In the genomic region with DNA sequence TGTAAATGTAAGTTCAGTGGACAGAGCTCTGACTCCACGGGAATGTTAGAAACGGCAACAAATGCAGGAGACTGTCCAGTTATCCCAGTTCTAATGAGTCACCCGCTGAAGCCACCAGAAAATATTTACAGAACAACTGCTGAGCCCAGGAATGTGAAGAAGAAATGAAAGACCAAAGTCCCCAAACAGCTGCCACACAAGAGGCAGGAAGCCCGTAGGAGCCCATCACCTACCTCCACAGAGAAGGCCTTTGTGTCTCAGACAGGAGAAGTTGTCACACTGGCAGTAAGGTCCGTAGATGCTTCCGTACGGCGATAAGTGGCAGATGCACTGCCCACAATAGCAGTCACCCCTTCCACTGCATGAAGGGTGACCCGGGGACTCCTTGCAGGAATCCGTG, we compare ENCODE assay signal across 23 mouse cellular contexts.
A peak's percentile ranks its signal among the peaks of the same experiment; 100 is the strongest.
DNase-seq lines count a peak whose midpoint lies in the region; ATAC-seq and TF ChIP-seq lines count a peak whose summit lies in the region.
"Had no signal": no experiment of that assay in that cellular context is flagged by ENCODE, and none has a peak within 500 bp of the region (broad histone marks: within the 10 kb centered on the region; RNA-seq: fewer than 3 reads in every experiment).

No protein-coding gene starts in this region.

- H3K27me3 ChIP-seq in megakaryocyte, embryonic 14.5 days (replicated peaks) = no peaks in the 10 kb centered on the region
- H3K27me3 ChIP-seq in C2C12 (ENCODE audit: control insufficient read depth, insufficient read depth, insufficient read length) (no peaks in the 10 kb centered on the region), myocyte (ENCODE audit: control insufficient read depth, insufficient read depth, insufficient read length) (no peaks in the 10 kb centered on the region)
- H3K27me3 ChIP-seq in kidney, adult 2 months (replicated peaks; ENCODE audit: control insufficient read depth, insufficient read depth, low read length) = no peaks in the 10 kb centered on the region
- H3K27me3 ChIP-seq: heart, embryonic 12.5 days; heart, embryonic 15.5 days; hindbrain, embryonic 12.5 days; hindbrain, embryonic 15.5 days had no signal

- H3K27ac ChIP-seq in kidney, adult 2 months (ENCODE audit: insufficient read depth, low read depth, low read length) = no peak overlapping the region
- H3K27ac ChIP-seq: forebrain, embryonic 10.5 days; forebrain, embryonic 13.5 days; heart, embryonic 15.5 days; hindbrain, embryonic 12.5 days; hindbrain, embryonic 15.5 days had no signal

- H3K79me2 ChIP-seq in C2C12 (ENCODE audit: control insufficient read depth, insufficient read depth) = no peaks in the 10 kb centered on the region
- H3K79me2 ChIP-seq in myocyte (ENCODE audit: control insufficient read depth, insufficient read depth) = no peaks in the 10 kb centered on the region

- intact Hi-C loops in heart, postnatal 36 days (cut with DNase I) = no loop called here

- no peaks in the 10 kb centered on the region for H3K36me3 ChIP-seq in megakaryocyte, embryonic 14.5 days (replicated peaks; ENCODE audit: low read length)
- H3K36me3 ChIP-seq in C2C12 (ENCODE audit: control insufficient read depth, insufficient read depth) (no peaks in the 10 kb centered on the region), myocyte (ENCODE audit: control insufficient read depth, insufficient read depth) (no peaks in the 10 kb centered on the region)
- peaks cover 4% of the 10 kb centered on the region; the same call in 1 of the 2 replicates for H3K36me3 ChIP-seq in kidney, adult 2 months (ENCODE audit: control insufficient read depth, insufficient read depth, low read length)
- H3K36me3 ChIP-seq: forebrain, embryonic 10.5 days; heart, embryonic 12.5 days; heart, embryonic 15.5 days; hindbrain, embryonic 12.5 days; hindbrain, embryonic 15.5 days had no signal

- H3ac ChIP-seq in C2C12 (ENCODE audit: control insufficient read depth, insufficient read length, low read depth) (peak overlapping the region; percentile 9), myocyte (ENCODE audit: control insufficient read depth, insufficient read length) (no peak overlapping the region)

- H3K4me2 ChIP-seq in myocyte (ENCODE audit: low read depth) = peak overlapping the region; percentile 84
- H3K4me2 ChIP-seq: forebrain, embryonic 13.5 days; heart, embryonic 12.5 days; heart, embryonic 15.5 days; hindbrain, embryonic 12.5 days; hindbrain, embryonic 15.5 days had no signal

- H3K9me3 ChIP-seq in megakaryocyte, embryonic 14.5 days = no peaks in the 10 kb centered on the region
- H3K9me3 ChIP-seq: forebrain, embryonic 10.5 days; forebrain, embryonic 13.5 days; heart, embryonic 12.5 days; heart, embryonic 15.5 days; hindbrain, embryonic 12.5 days; hindbrain, embryonic 15.5 days had no signal

- no peak for ATAC-seq in megakaryocyte, adult 5-6 weeks (ENCODE audit: poor library complexity, severe bottlenecking)
- ATAC-seq: forebrain, embryonic 13.5 days; forebrain, embryonic 16.5 days had no signal

- H3K4me3 ChIP-seq in megakaryocyte, embryonic 14.5 days (replicated peaks) = peak overlapping the region; percentile 87
- H3K4me3 ChIP-seq in C2C12 (ENCODE audit: insufficient read depth, poor library complexity, severe bottlenecking) (no peak overlapping the region), myocyte (no peak overlapping the region)
- no peak overlapping the region for H3K4me3 ChIP-seq in kidney, adult 2 months (ENCODE audit: insufficient read depth, low read depth, low read length)
- H3K4me3 ChIP-seq: forebrain, embryonic 10.5 days; forebrain, embryonic 13.5 days; heart, embryonic 12.5 days; heart, embryonic 15.5 days; hindbrain, embryonic 12.5 days; hindbrain, embryonic 15.5 days had no signal

- TF ChIP-seq POLR2A in myocyte (IDR thresholded peaks at IDR 0.05; ENCODE audit: insufficient read length, low read depth) = peak; percentile 41
- no peak for TF ChIP-seq POLR2A in kidney, adult 2 months (IDR thresholded peaks at IDR 0.05; ENCODE audit: low read depth, low read length)

- no peak for TF ChIP-seq CTCF in C2C12 (IDR thresholded peaks at IDR 0.05; ENCODE audit: control insufficient read depth, insufficient read depth, insufficient read length)
- no peak for TF ChIP-seq CTCF in kidney, adult 2 months (conservative IDR thresholded peaks at IDR 0.05; ENCODE audit: insufficient read depth, insufficient read length, low read depth, low read length)

- no peaks in the 10 kb centered on the region for H3K79me3 ChIP-seq in C2C12 (ENCODE audit: low read depth)

- 76% methylated on average over 10 of the region's 10 CpGs for WGBS in kidney, adult 2 months

- DNase-seq in heart, adult 11 months = peak; percentile 87
- DNase-seq in heart, postnatal 36 days = no peak
- DNase-seq in layer of hippocampus, adult 9-10 months (ENCODE audit: low spot score) = no peak
- no peak for DNase-seq in kidney, adult 2 months
- DNase-seq: adrenal gland, adult 2 months; adrenal gland, postnatal 25 days; cerebellum, adult 18-20 months; cerebellum, adult 9-10 months; cerebellum, postnatal 14 days; gastrocnemius, postnatal 10 days; gastrocnemius, postnatal 36 days; heart, postnatal 10 days had no signal

- peaks cover 36% of the 10 kb centered on the region for H3K4me1 ChIP-seq in megakaryocyte, embryonic 14.5 days
- H3K4me1 ChIP-seq in kidney, adult 2 months (ENCODE audit: control insufficient read depth, insufficient read depth, low read length) = no peaks in the 10 kb centered on the region
- H3K4me1 ChIP-seq: forebrain, embryonic 10.5 days; forebrain, embryonic 13.5 days; heart, embryonic 15.5 days; hindbrain, embryonic 12.5 days; hindbrain, embryonic 15.5 days had no signal

TF ChIP-seq in C2C12, 6 proteins besides CTCF, POLR2A, EP300 and RAD21:
- TF ChIP-seq FOSL1 (IDR thresholded peaks at IDR 0.05; ENCODE audit: insufficient read depth, low read length, poor library complexity, severe bottlenecking) (no peak), MYOD1 (IDR thresholded peaks at IDR 0.05; ENCODE audit: control insufficient read depth, insufficient read length, low read depth) (peak; percentile 56), CEBPB (IDR thresholded peaks at IDR 0.05; ENCODE audit: low read depth) (no peak)

TF ChIP-seq in myocyte, 11 proteins besides CTCF, POLR2A, EP300 and RAD21:
- no peak for TF ChIP-seq CEBPB (IDR thresholded peaks at IDR 0.05; ENCODE audit: insufficient read depth, poor library complexity, severe bottlenecking)
- TF ChIP-seq TCF3 (IDR thresholded peaks at IDR 0.05; ENCODE audit: insufficient read length, low read depth) = peak; percentile 30
- peak; percentile 51 to 77 (median 53) for TF ChIP-seq MYOD1 (IDR thresholded peaks at IDR 0.05; ENCODE audit: control insufficient read depth in 1 of 3, insufficient read length in 2 of 3, low read depth in 2 of 3)
- TF ChIP-seq REST (IDR thresholded peaks at IDR 0.05; ENCODE audit: insufficient read depth, insufficient read length) = no peak
- TF ChIP-seq MYOG (IDR thresholded peaks at IDR 0.05; ENCODE audit: control insufficient read depth in 1 of 3, insufficient read depth in 1 of 3, insufficient read length in 2 of 3, low read depth in 2 of 3) = peak; percentile 38 to 91 (median 84)
- TF ChIP-seq POLR2AphosphoS2 (IDR thresholded peaks at IDR 0.05; ENCODE audit: insufficient read length, low read depth) = no peak
- no peak for TF ChIP-seq USF1 (IDR thresholded peaks at IDR 0.05; ENCODE audit: low read depth)
- TF ChIP-seq TCF12 (IDR thresholded peaks at IDR 0.05; ENCODE audit: insufficient read depth, poor library complexity, severe bottlenecking) = peak; percentile 76
- no peak for TF ChIP-seq E2F4 (IDR thresholded peaks at IDR 0.05; ENCODE audit: insufficient read depth)
- TF ChIP-seq MAX (IDR thresholded peaks at IDR 0.05; ENCODE audit: low read depth) = no peak
- TF ChIP-seq SRF (IDR thresholded peaks at IDR 0.05; ENCODE audit: control insufficient read depth, insufficient read length, low read depth) = no peak
